Mouse (Mus musculus): ENCODE measurements at regions not wholly inside any gene's neighbourhood (a gene's known extent, or its start where the extent isn't known, plus 50 kb on each side); places are given as distances from the start of the nearest gene placed in this dataset.

- DNase-seq, result peak; percentile 22 to 23
Measured at GRCm38 (mm10) chrX:158544021-158544420, 500.9 kb upstream of the Cnksr2 start.

- no peak for DNase-seq
Measured at GRCm38 (mm10) chrX:158577856-158578255, 534.8 kb upstream of the Cnksr2 start.

GRCm38 (mm10) chrX:158613136-158613535, 570.0 kb upstream of the Cnksr2 start:
- no peak for DNase-seq

- no peak for DNase-seq
Measured at GRCm38 (mm10) chrX:158613607-158614006, 570.5 kb upstream of the Cnksr2 start.

- peak in 1 of 2 experiments; percentile 4 for DNase-seq
Measured at GRCm38 (mm10) chrX:158614029-158614428, 570.9 kb upstream of the Cnksr2 start.

GRCm38 (mm10) chrX:158614452-158614851, 571.4 kb upstream of the Cnksr2 start:
- DNase-seq, result no peak

GRCm38 (mm10) chrX:158615096-158615495, 572.0 kb upstream of the Cnksr2 start:
- DNase-seq, result no peak

GRCm38 (mm10) chrX:158627390-158627789, 582.7 kb upstream of the Rps6ka3 start:
- DNase-seq, result no peak

- DNase-seq, result no peak
Measured at GRCm38 (mm10) chrX:158632406-158632805, 577.7 kb upstream of the Rps6ka3 start.

- DNase-seq, result peak; percentile 25 to 30
Measured at GRCm38 (mm10) chrX:158652226-158652625, 557.9 kb upstream of the Rps6ka3 start.

- no peak for DNase-seq
Measured at GRCm38 (mm10) chrX:158656188-158656587, 553.9 kb upstream of the Rps6ka3 start.

- DNase-seq, result no peak
Measured at GRCm38 (mm10) chrX:158694191-158694590, 515.9 kb upstream of the Rps6ka3 start.

GRCm38 (mm10) chrX:158703411-158703810, 506.7 kb upstream of the Rps6ka3 start:
- DNase-seq, result no peak

GRCm38 (mm10) chrX:158709811-158710210, 500.3 kb upstream of the Rps6ka3 start:
- DNase-seq, result no peak

GRCm38 (mm10) chrX:158744738-158745137, 465.4 kb upstream of the Rps6ka3 start:
- peak in 1 of 2 experiments; percentile 5 for DNase-seq

- DNase-seq, result no peak
Measured at GRCm38 (mm10) chrX:158745766-158746541, 464.2 kb upstream of the Rps6ka3 start.

Data from layer of hippocampus, postnatal 36 days (tissue).